Mouse (Mus musculus) kidney, adult 2 months (tissue): ENCODE results near the gene Med18.

ENCODE experiments used
- CTCF ChIP-seq: fragments of 200-500 bp; conservative IDR thresholded peaks from 2 replicates; pipeline ENCODE4 v1.5.1; 2011; ENCODE audit warnings: low read depth, mild to moderate bottlenecking, control low read depth, low read length, moderate library complexity, mixed read lengths; ENCODE audit not compliant: insufficient read depth, insufficient read length
- POLR2A ChIP-seq: fragments of 200-500 bp; IDR thresholded peaks from one replicate; pipeline ENCODE4 v1.6.1; 2011; ENCODE audit warnings: low read depth, low read length, control low read depth

DNA sequence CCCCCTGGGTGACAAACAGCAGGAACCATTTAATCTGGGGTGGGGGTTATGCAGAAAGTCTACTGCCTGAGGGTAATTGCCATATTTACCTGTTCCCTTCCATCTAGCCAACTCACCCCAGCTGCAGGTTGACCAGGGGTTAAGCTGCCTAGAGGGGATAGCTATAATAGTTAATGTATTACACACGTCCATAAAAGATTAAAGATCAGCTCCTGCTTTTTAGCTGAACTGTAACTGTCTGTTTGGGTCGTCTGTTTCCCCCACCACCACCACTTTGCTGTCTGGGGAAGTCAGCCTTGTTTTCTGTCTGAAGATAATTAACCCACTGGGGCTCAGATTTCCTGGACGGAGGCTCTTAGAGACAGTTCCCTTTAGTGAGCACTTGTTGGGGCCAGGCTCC, 6.2 kb upstream of the Med18 start:
- TF ChIP-seq CTCF (no peak), POLR2A (no peak)
